Mouse (Mus musculus) embryonic facial prominence, embryonic 11.5 days (tissue): ENCODE measurements around the gene Shq1. TPM values are rescaled to one million over a fixed set of nuclear protein-coding genes. Genes with fewer than 3 reads are reported as not detected.

Source experiments
- ATAC-seq: fragments of 200-750 bp; cut with Nextera tagmentation; replicated peaks from 2 replicates; pipeline ENCODE4 v1.8.0; 2017; ENCODE audit warnings: low read depth; ENCODE audit not compliant: insufficient number of reproducible peaks, low FRiP score, low TSS enrichment
- DNase-seq: peaks from one replicate; pipeline ENCODE4 v3.0.0-alpha.2; 2015; ENCODE audit warnings: low spot score
- H3K27ac ChIP-seq: fragments of 300-500 bp; sonication (generic); replicated peaks from 2 replicates; pipeline ENCODE4 v1.5.1; 2014; ENCODE audit warnings: mild to moderate bottlenecking, low read depth, low read length, control low read depth
- H3K27me3 ChIP-seq: fragments of 300-500 bp; sonication (generic); 2 replicates; pipeline ENCODE4 v1.6.1; 2014; ENCODE audit warnings: mild to moderate bottlenecking, low read length, moderate library complexity, mixed read lengths; ENCODE audit not compliant: control insufficient read depth, insufficient read depth
- H3K36me3 ChIP-seq: fragments of 300-500 bp; sonication (generic); replicated peaks from 2 replicates; pipeline ENCODE4 v1.6.1; 2014; ENCODE audit warnings: low read depth, mild to moderate bottlenecking, low read length, moderate library complexity, mixed read lengths; ENCODE audit not compliant: control insufficient read depth, insufficient read depth
- H3K4me1 ChIP-seq: fragments of 300-500 bp; sonication (generic); 2 replicates; pipeline ENCODE4 v1.6.1; 2014; ENCODE audit warnings: low read length, mixed read lengths; ENCODE audit not compliant: control insufficient read depth, insufficient read depth
- H3K4me2 ChIP-seq: fragments of 300-500 bp; sonication (generic); 2 replicates; pipeline ENCODE4 v1.6.1; 2014; ENCODE audit warnings: low read depth, mild to moderate bottlenecking, control low read depth, low read length, moderate library complexity
- H3K4me3 ChIP-seq: fragments of 300-500 bp; sonication (generic); 2 replicates; pipeline ENCODE4 v1.5.1; 2014; ENCODE audit warnings: low read depth, low read length, control low read depth
- H3K9ac ChIP-seq: fragments of 300-500 bp; sonication (generic); replicated peaks from 2 replicates; pipeline ENCODE4 v1.6.1; 2014; ENCODE audit warnings: mild to moderate bottlenecking, control low read depth, low read length
- H3K9me3 ChIP-seq: fragments of 300-500 bp; sonication (generic); replicated peaks from 2 replicates; pipeline ENCODE4 v1.6.1; 2016; ENCODE audit warnings: mild to moderate bottlenecking, low read length, inconsistent platforms, mixed read lengths; ENCODE audit not compliant: control insufficient read depth
- WGBS: fragments of 180-500 bp; shearing (Covaris S2); extraction: QIAGEN DNeasy Blood & Tissue Kit; methylation state at CpG from one replicate; pipeline ENCODE4 v1.1.7; 2014; 5-methylcytosine and 5-hydroxymethylcytosine counted together
- polyA plus RNA-seq: library from polyadenylated mRNA; unstranded; fragments of >200 nt; fragmentation: Nextera tagmentation; extraction: Ambion mirVana; gene quantifications from 2 replicates; pipeline ENCODE4 v1.2.1, GENCODE M21; 2014

Shq1 gene
- polyA plus RNA-seq, 1 experiment from 2014 or later, result 17.5 TPM

- no peak overlapping the region for H3K27ac ChIP-seq
- WGBS, result 73% methylated on average over 6 of the region's 6 CpGs
- H3K27me3 ChIP-seq, result no peaks in the 10 kb centered on the region
- H3K9ac ChIP-seq, result no peak overlapping the region
- no peaks in the 10 kb centered on the region for H3K4me1 ChIP-seq
- no peak for ATAC-seq
- no peaks in the 10 kb centered on the region for H3K9me3 ChIP-seq
- no peak for DNase-seq
- H3K4me3 ChIP-seq, result no peak overlapping the region
- H3K36me3 ChIP-seq, result no peaks in the 10 kb centered on the region
- H3K4me2 ChIP-seq, result no peak overlapping the region
These were observed 94.8 kb downstream of the Shq1 start for GRCm38 (mm10) chr6:100576171-100576570.

- Histone ChIP-seq H3K36me3 (no peaks in the 10 kb centered on the region), H3K4me3 (no peak overlapping the region), H3K27ac (no peak overlapping the region), H3K27me3 (peaks cover 8% of the 10 kb centered on the region), H3K4me2 (no peak overlapping the region), H3K9ac (no peak overlapping the region), H3K9me3 (no peaks in the 10 kb centered on the region), H3K4me1 (peaks cover 3% of the 10 kb centered on the region; the same call in 1 of the 2 replicates)
- WGBS, result 71% methylated on average over 6 of the region's 6 CpGs
- DNase-seq (no peak), ATAC-seq (no peak)
These were observed 104.2 kb downstream of the Shq1 start for GRCm38 (mm10) chr6:100566774-100567173.

- DNase-seq (no peak), ATAC-seq (no peak)
- Histone ChIP-seq H3K27me3 (peaks cover 8% of the 10 kb centered on the region), H3K9me3 (no peaks in the 10 kb centered on the region), H3K4me3 (no peak overlapping the region), H3K36me3 (no peaks in the 10 kb centered on the region), H3K4me1 (peaks cover 3% of the 10 kb centered on the region; the same call in 1 of the 2 replicates), H3K27ac (no peak overlapping the region), H3K4me2 (no peak overlapping the region), H3K9ac (no peak overlapping the region)
- 20% methylated on average over 4 of the region's 4 CpGs for WGBS
These were observed 106.4 kb downstream of the Shq1 start for GRCm38 (mm10) chr6:100564516-100564915.

DNA sequence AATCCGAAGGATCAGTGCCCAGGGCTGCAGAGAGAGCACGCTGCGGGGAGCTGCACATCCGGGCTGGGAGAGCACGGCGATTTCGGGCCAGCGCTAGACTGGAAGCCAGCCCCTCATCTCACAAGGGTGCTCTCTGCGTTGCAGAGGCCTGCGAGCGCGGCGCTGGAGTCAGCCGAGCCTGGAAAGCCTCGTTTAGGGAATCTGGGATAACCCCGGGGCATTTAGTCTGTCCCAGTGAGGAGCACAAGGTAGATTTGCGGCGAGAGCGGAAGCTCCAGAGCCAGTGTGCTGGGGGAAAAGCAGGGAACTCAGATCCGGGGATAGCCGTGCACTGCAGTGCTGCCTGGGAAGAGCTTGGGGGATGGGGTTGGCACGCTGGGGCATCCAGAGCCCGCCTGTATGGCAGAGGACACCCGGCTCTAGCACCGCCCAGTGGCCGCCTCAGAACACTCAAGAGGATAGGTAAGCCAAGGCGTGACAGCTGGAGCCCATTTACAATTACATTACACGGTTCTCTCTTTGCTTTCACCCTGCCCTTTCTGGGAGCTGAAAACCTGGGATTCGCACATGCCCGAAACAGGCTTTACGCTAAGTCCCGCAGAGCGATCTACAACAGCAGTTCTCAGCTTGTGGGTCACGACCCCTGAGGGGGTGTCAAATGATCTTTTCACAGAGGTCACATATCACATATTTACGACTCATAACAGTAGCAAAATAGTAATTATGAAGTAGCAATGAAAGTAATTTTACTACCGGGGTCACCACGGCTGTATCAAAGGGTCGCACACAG, 107.2 kb downstream of the Shq1 start:
- Histone ChIP-seq H3K4me3 (peak overlapping the region; percentile 29), H3K27me3 (peaks cover 8% of the 10 kb centered on the region), H3K36me3 (no peaks in the 10 kb centered on the region), H3K4me1 (peaks cover 3% of the 10 kb centered on the region; the same call in 1 of the 2 replicates), H3K9me3 (no peaks in the 10 kb centered on the region), H3K9ac (peak overlapping the region; percentile 41), H3K27ac (no peak overlapping the region), H3K4me2 (peak overlapping the region; percentile 70)
- DNase-seq (peak; percentile 90), ATAC-seq (peak; percentile 88)
- WGBS, result 5% methylated on average over 38 of the region's 38 CpGs

- H3K27me3 ChIP-seq, result peaks cover 8% of the 10 kb centered on the region
- H3K36me3 ChIP-seq, result no peaks in the 10 kb centered on the region
- H3K9ac ChIP-seq, result peak overlapping the region; percentile 41
- ATAC-seq, result peak; percentile 63
- H3K4me2 ChIP-seq, result peak overlapping the region; percentile 70
- WGBS, result under 1% methylated on average over 51 of the region's 51 CpGs
- peaks cover 3% of the 10 kb centered on the region; the same call in 1 of the 2 replicates for H3K4me1 ChIP-seq
- DNase-seq, result peak; percentile 60
- H3K4me3 ChIP-seq, result peak overlapping the region; percentile 29
- H3K9me3 ChIP-seq, result no peaks in the 10 kb centered on the region
- no peak overlapping the region for H3K27ac ChIP-seq
These were observed 108.0 kb downstream of the Shq1 start for GRCm38 (mm10) chr6:100562719-100563551.

DNA sequence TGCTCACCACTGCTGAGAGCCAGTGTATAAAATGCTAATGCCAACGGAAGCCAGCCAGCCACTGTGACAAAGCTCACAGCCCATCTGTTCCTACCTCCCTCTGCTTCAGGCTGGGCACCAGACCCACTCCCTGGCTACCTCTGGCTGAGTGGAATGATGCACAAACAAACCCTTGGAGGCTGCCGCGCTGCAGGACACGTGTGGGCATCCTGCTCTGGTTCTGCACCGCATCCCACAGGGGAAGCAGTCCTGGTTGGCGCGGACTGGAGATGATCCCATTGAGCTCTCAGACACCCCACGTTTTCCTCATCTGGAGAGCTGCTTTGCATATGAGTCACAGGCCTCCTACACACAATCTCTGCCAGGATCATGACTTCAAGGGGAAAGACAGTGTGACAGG, 112.9 kb downstream of the Shq1 start:
- H3K9ac ChIP-seq, result no peak overlapping the region
- H3K27me3 ChIP-seq, result peaks cover 7% of the 10 kb centered on the region
- ATAC-seq (no peak), DNase-seq (no peak)
- H3K4me1 ChIP-seq, result 0 out of 2 replicates have a peak, but pooled peaks cover 3% of the 10 kb centered on the region
- no peak overlapping the region for H3K4me2 ChIP-seq
- no peaks in the 10 kb centered on the region for H3K9me3 ChIP-seq
- WGBS, result 60% methylated on average over 8 of the region's 8 CpGs
- no peaks in the 10 kb centered on the region for H3K36me3 ChIP-seq
- no peak overlapping the region for H3K27ac ChIP-seq
- H3K4me3 ChIP-seq, result no peak overlapping the region

- Histone ChIP-seq H3K4me2 (no peak overlapping the region), H3K9me3 (no peaks in the 10 kb centered on the region), H3K36me3 (no peaks in the 10 kb centered on the region), H3K9ac (no peak overlapping the region), H3K4me3 (no peak overlapping the region), H3K4me1 (no peaks in the 10 kb centered on the region), H3K27ac (no peak overlapping the region), H3K27me3 (no peaks in the 10 kb centered on the region; the same call in 1 of the 2 replicates)
- 77% methylated on average over 15 of the region's 15 CpGs for WGBS
- DNase-seq, result no peak
- ATAC-seq, result no peak
These were observed 128.6 kb downstream of the Shq1 start for GRCm38 (mm10) chr6:100542154-100542997.
